Mouse (Mus musculus) liver, embryonic 11.5 days (tissue): ENCODE results near the gene Trpm5. TPM values are rescaled to one million over a fixed set of nuclear protein-coding genes. Genes with fewer than 3 reads are reported as not detected.
A peak's percentile ranks its signal among the peaks of the same experiment; 100 is the strongest.

ENCODE experiments used
- ATAC-seq: fragments of 200-750 bp; cut with Nextera tagmentation; replicated peaks from 2 replicates; pipeline ENCODE4 v1.8.0; 2017; ENCODE audit warnings: moderate number of reproducible peaks, mild to moderate bottlenecking, moderate TSS enrichment, moderate library complexity; ENCODE audit not compliant: low FRiP score
- DNase-seq: peaks from one replicate; pipeline ENCODE4 v3.0.0-alpha.2; 2017; ENCODE audit warnings: low spot score
- H3K27ac ChIP-seq: fragments of 300-500 bp; sonication (generic); 2 replicates; pipeline ENCODE4 v1.5.1; 2014; ENCODE audit warnings: mild to moderate bottlenecking, low read depth, low read length, control low read depth
- H3K27me3 ChIP-seq: fragments of 300-500 bp; sonication (generic); replicated peaks from 2 replicates; pipeline ENCODE4 v1.6.1; 2014; ENCODE audit warnings: low read length, mixed read lengths; ENCODE audit not compliant: control insufficient read depth, insufficient read depth
- H3K36me3 ChIP-seq: fragments of 300-500 bp; sonication (generic); 2 replicates; pipeline ENCODE4 v1.6.1; 2014; ENCODE audit warnings: mild to moderate bottlenecking, low read length, moderate library complexity, mixed read lengths; ENCODE audit not compliant: control insufficient read depth, insufficient read depth
- H3K4me1 ChIP-seq: fragments of 300-500 bp; sonication (generic); replicated peaks from 2 replicates; pipeline ENCODE4 v1.6.1; 2014; ENCODE audit warnings: low read length, mixed read lengths; ENCODE audit not compliant: control insufficient read depth, insufficient read depth
- H3K4me2 ChIP-seq: fragments of 300-500 bp; sonication (generic); 2 replicates; pipeline ENCODE4 v1.6.1; 2014; ENCODE audit warnings: mild to moderate bottlenecking, control low read depth, moderate library complexity
- H3K4me3 ChIP-seq: fragments of 300-500 bp; sonication (generic); 2 replicates; pipeline ENCODE4 v1.5.1; 2014; ENCODE audit warnings: low read depth, low read length, control low read depth
- H3K9ac ChIP-seq: fragments of 300-500 bp; sonication (generic); 2 replicates; pipeline ENCODE4 v1.6.1; 2014; ENCODE audit warnings: low read depth, low read length, control low read depth
- H3K9me3 ChIP-seq: fragments of 300-500 bp; sonication (generic); 2 replicates; pipeline ENCODE4 v1.6.1; 2016; ENCODE audit warnings: low read length, inconsistent platforms, mixed read lengths; ENCODE audit not compliant: control insufficient read depth
- WGBS: fragments of 180-500 bp; shearing (Covaris S2); extraction: QIAGEN DNeasy Blood & Tissue Kit; methylation state at CpG from one replicate; pipeline ENCODE4 v1.1.7; 2014; 5-methylcytosine and 5-hydroxymethylcytosine counted together
- polyA plus RNA-seq: library from polyadenylated mRNA; unstranded; fragments of >200 nt; fragmentation: Nextera tagmentation; extraction: Ambion mirVana; gene quantifications from 2 replicates; pipeline ENCODE4 v1.2.1, GENCODE M21; 2014

Trpm5 gene
- polyA plus RNA-seq, 1 experiment from 2014 or later = 1.3 TPM

DNA sequence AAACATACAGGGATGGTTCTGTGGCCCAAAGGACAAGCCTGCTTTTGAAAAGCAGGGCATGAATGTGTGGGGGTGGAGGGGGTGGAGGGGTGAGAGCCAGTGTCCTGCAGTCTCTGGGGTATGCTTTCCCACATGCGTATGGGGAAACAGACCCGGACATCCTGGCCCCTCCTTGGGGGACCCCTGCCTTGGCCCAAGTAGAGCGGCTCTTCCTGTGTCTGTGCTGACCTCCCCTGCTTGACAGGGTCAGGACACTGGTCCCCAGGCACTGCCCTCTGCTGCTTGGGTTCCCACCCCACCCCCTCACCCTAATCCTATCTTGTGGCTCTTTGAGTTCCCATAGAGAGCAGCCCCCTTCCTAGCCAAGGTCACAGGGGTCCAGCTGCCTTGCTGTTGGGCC is 15.3 kb upstream of the Trpm5 start:
- no peak overlapping the region for H3K4me2 ChIP-seq
- H3K27me3 ChIP-seq = peaks cover 50% of the 10 kb centered on the region
- DNase-seq (no peak), ATAC-seq (no peak)
- no peaks in the 10 kb centered on the region for H3K9me3 ChIP-seq
- WGBS = 41% methylated on average over 3 of the region's 3 CpGs
- H3K4me3 ChIP-seq = no peak overlapping the region
- H3K27ac ChIP-seq = no peak overlapping the region
- H3K36me3 ChIP-seq = no peaks in the 10 kb centered on the region
- H3K4me1 ChIP-seq = peaks cover 9% of the 10 kb centered on the region
- H3K9ac ChIP-seq = no peak overlapping the region

DNA sequence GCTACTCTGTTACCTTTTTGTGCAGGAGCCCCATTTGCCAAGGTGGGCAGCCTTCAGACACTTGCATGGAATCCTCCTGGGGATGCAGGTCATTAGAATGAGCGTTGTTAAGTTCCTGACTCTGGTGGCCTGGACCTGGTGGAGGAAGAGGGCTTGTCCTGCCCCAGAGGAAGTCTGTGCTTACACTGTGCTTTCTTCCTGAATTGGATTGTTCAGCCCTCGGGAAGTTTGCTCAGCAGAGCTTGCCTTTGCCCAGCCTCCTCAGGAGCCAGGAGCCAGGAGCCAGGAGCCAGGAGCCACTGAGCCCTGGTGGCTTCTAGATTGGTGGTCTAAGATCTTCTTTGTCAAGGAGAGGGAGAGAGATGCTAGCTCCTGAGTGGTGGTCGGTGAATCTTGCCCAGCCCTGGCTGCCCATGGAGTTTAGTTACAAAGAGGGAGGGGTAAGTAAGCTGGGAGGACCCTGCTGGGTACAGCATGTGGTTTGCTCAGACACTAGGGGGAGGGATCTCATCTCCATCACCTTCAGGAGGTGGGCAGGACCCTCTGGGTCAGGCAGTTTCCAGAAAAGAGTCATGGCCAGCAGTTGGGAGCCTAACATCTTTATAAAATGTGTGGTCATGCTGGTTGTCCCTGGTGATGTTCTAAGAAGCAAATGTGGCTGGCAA is 14.7 kb upstream of the Trpm5 start:
- Histone ChIP-seq H3K27ac (no peak overlapping the region), H3K4me1 (peaks cover 9% of the 10 kb centered on the region), H3K4me3 (no peak overlapping the region)

DNA sequence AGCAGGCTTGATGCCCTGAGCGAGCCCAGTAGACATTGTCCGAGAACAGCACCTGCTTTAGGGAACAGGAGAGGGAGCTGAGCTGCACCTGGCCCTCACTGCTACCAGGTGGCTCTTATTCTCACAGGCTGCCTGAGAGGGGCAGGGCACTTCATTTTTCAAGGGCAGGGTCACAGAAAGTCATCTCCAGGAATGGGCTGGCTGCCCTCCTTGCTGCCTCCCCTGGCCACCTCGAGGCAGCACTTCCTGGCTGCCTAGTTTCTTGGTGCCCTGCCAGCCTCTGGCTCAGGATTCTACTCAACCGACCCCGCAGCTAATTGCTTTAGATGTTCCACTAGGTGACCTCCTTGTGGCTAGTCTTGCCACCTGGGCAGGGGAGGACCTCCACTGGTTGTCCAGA is 13.8 kb upstream of the Trpm5 start:
- Histone ChIP-seq H3K27ac (no peak overlapping the region), H3K27me3 (peaks cover 53% of the 10 kb centered on the region), H3K9me3 (no peaks in the 10 kb centered on the region), H3K4me2 (no peak overlapping the region), H3K9ac (no peak overlapping the region), H3K4me1 (peaks cover 9% of the 10 kb centered on the region), H3K36me3 (no peaks in the 10 kb centered on the region), H3K4me3 (no peak overlapping the region)
- whole genome bisulfite sequencing = 44% methylated on average over 5 of the region's 5 CpGs
- ATAC-seq (no peak), DNase-seq (no peak)

More for the DNA sequence above, 14.7 kb upstream of the Trpm5 start:
- H3K4me2 ChIP-seq = no peak overlapping the region
- WGBS = 26% methylated on average over 3 of the region's 3 CpGs
- H3K36me3 ChIP-seq = no peaks in the 10 kb centered on the region
- peaks cover 53% of the 10 kb centered on the region for H3K27me3 ChIP-seq
- DNase-seq (no peak), ATAC-seq (no peak)
- H3K9me3 ChIP-seq = no peaks in the 10 kb centered on the region
- no peak overlapping the region for H3K9ac ChIP-seq

DNA sequence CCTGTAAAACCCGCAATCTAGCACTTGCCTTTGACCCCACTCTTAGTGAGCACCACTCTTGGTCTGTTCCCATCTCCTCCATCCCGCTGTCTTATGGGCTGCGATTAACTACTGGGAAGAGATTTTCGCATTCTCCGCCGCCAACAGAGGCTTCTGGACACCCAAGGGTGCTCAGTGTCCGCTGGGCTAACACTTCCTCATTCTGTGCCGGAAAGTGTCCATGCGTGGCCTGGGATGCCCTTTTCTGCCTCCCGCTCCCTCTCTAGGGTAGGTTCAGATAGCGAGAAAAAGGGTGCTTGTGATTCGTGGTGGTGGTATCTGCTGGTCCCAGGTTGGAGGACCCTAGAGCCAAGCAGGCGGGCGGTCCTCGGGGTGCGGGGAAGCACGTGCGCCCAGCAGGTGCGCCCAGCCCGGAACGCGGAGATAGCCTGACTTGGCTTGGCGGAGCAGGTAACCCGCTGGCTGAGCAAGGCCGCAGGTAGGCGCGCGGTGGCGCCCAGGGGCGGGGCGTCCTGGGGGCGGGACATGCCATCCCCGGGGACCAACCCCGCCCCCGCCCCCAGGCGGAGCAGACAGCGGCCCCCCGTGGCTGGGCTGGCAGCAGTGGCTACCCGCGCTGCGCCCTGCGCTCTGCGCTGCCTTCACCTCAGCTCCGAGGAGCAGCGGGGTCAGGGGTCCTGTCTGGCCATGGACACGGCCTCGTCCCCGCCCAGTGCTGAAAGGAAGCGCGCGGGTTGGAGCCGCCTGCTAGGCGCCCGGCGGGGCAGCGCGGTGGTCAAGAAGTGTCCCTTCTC is 12.4 kb upstream of the Trpm5 start:
- Histone ChIP-seq H3K9me3 (no peaks in the 10 kb centered on the region), H3K4me3 (peak overlapping the region; percentile 39), H3K27me3 (peaks cover 53% of the 10 kb centered on the region), H3K36me3 (no peaks in the 10 kb centered on the region), H3K27ac (no peak overlapping the region), H3K4me2 (peak overlapping the region; percentile 69), H3K4me1 (peaks cover 9% of the 10 kb centered on the region), H3K9ac (no peak overlapping the region)
- ATAC-seq (no peak; the same call in 1 of the 2 replicates), DNase-seq (no peak)
- 5% methylated on average over 56 of the region's 57 CpGs for WGBS

DNA sequence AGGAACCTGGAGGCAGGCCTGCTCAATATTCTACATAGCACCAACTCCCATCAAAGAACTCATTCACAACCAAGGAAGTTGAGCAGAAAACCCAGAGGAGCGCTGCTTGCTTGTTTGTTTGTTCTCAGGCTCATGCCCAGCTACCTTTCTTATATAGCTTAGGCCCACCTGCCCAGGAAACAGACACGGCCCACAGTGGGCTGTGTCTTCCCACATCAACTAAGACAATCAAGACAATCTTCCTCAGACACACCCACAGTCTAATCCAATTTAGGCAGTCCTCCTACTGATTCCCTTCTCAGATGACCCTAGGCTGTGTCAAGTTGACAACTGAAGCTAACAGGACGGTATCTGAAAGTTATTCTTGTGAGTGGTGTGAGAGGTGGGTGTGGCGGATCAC is 11.6 kb upstream of the Trpm5 start, which contains the start of gene Kcnq1:
Kcnq1 (plus strand) TSS at position 301 of the 400 bp plus-strand sequence.
- Histone ChIP-seq H3K27ac (no peak within 1 kb of the TSS), H3K9ac (no peak within 1 kb of the TSS)

DNA sequence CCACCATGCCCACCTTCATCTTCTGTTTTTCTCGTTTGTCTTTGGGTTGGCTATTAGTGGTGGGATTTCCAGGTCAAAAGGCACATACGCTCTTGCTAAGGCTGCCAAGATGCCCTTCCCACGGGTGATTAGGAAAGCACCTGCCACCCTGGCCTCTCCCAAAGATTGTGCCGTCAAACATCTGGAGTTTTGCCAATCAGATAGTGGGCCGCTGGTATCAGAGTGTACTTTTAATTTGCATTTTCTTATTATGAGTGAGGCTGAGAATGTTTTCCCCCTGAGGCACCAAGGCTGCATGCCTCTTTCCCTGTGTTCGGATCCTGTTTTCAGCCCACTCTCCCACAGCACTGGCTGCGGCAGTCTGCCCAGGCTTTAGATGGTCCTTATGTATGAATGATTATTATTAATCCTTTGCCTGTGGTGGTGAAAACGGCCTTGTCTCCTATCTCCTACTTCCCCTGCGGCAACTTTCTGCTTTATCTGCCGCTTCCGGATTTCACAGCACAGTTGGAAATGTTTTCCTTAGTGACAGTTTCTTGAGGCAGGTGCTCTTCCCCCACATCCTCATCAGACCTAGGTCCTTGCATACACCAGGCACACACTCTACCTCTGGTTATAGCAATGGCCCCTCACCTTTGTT is 10.9 kb upstream of the Trpm5 start:
- Histone ChIP-seq H3K9me3 (no peaks in the 10 kb centered on the region), H3K27ac (no peak overlapping the region), H3K36me3 (no peaks in the 10 kb centered on the region), H3K4me3 (no peak overlapping the region), H3K9ac (no peak overlapping the region), H3K4me1 (peaks cover 6% of the 10 kb centered on the region), H3K27me3 (peaks cover 57% of the 10 kb centered on the region), H3K4me2 (no peak overlapping the region)
- 56% methylated on average over 11 of the region's 11 CpGs for WGBS
- DNase-seq = no peak
- ATAC-seq = no peak

More for the DNA sequence above, 11.6 kb upstream of the Trpm5 start, which contains the start of gene Kcnq1:
- no peak for DNase-seq
- 70% methylated on average over 4 of the region's 4 CpGs for WGBS
- Histone ChIP-seq H3K4me2 (peak within 1 kb of the TSS; percentile 69), H3K36me3 (no peaks in the 10 kb centered on the region), H3K4me3 (peak within 1 kb of the TSS; percentile 39), H3K4me1 (peaks cover 9% of the 10 kb centered on the region), H3K27me3 (peaks cover 56% of the 10 kb centered on the region), H3K9me3 (no peaks in the 10 kb centered on the region)
- no peak for ATAC-seq

DNA sequence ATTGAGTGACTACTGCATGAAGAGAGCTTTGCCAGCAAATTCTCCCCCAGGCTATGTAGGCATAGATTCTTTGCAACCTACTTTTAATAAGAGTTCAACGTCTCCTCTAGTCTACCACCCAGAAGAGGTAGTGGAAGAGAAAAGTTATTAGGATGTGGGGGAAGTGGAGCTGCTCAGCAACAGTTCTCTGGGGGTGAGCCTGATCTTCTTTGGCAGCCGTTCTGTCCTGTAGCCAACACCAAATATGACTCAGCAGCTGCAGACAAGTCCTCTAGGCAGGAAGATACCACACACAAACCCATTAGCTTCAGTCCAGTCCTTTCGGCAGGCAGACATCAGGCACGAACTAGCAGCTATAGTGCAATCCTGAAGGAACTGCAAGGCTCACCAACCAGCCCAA is 6.3 kb upstream of the Trpm5 start:
- peaks cover 21% of the 10 kb centered on the region for H3K27me3 ChIP-seq

DNA sequence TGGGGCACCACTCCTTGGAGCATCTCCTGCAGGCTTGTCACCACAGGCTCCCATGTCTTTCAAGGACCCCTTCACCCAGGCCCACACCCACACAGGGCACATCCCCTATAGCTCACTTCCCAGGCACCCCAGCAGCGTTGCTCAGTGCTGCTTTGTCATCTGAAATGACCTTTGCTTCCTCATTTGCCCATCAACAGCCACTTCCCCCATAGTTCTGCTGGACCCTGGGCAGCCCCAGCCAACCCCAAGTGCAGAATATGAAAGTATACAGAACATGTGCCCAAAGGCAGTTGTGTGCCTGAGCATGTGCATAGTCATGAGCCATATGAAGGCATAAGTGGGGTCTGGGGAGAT is 1.1 kb upstream of the Trpm5 start:
- peaks cover 5% of the 10 kb centered on the region; the same call in 1 of the 2 replicates for H3K27me3 ChIP-seq
- no peak for ATAC-seq
- WGBS = 30% methylated on average over 1 of the region's 1 CpGs

More for the DNA sequence above, 6.3 kb upstream of the Trpm5 start:
- no peaks in the 10 kb centered on the region for H3K4me1 ChIP-seq
- no peak for DNase-seq
- 54% methylated on average over 4 of the region's 4 CpGs for WGBS
- no peak overlapping the region for H3K9ac ChIP-seq
- H3K4me2 ChIP-seq = no peak overlapping the region
- H3K9me3 ChIP-seq = no peaks in the 10 kb centered on the region
- no peak overlapping the region for H3K4me3 ChIP-seq
- no peaks in the 10 kb centered on the region for H3K36me3 ChIP-seq
- ATAC-seq = no peak
- H3K27ac ChIP-seq = no peak overlapping the region

More for the DNA sequence above, 1.1 kb upstream of the Trpm5 start:
- H3K9ac ChIP-seq = no peak overlapping the region
- no peaks in the 10 kb centered on the region for H3K4me1 ChIP-seq
- no peak overlapping the region for H3K27ac ChIP-seq
- no peak overlapping the region for H3K4me2 ChIP-seq
- no peaks in the 10 kb centered on the region for H3K9me3 ChIP-seq
- no peak overlapping the region for H3K4me3 ChIP-seq
- no peak for DNase-seq
- H3K36me3 ChIP-seq = no peaks in the 10 kb centered on the region
